Mouse (Mus musculus) NIH3T3 (cell line): ENCODE results near the gene Olfr1006.
A peak's percentile ranks its signal among the peaks of the same experiment; 100 is the strongest.
"Not testable (repeated sequence)": the region's sequence is repeated elsewhere in the genome, so short reads cannot be mapped to it uniquely, and the experiment has no call there.

Source experiments
- DNase-seq: peaks from one replicate; pipeline ENCODE4 v3.0.0-alpha.2; 2012; ENCODE audit warnings: low read depth

Gene Olfr1006

DNA sequence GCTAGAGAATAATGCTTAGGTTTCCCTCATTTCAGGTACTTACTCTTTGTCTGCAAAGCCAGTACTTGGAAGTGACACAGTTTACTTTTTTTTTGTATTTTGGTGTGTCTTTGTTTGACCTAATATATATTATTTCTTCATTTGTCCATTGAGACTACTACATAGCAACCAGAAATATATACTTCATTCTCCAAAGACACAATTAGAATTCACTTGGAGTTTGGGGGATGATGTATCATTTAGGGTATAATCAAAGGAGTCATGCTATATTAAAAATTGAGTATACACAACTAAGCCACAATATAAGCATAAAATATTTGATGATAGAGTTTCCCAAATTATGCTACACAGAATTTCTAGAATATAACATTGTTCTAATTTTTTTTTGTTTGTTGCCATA is at the start of gene Olfr1006:
Olfr1006 (minus strand) TSS at position 101 of the 400 bp plus-strand sequence.
- no peak for DNase-seq

DNA sequence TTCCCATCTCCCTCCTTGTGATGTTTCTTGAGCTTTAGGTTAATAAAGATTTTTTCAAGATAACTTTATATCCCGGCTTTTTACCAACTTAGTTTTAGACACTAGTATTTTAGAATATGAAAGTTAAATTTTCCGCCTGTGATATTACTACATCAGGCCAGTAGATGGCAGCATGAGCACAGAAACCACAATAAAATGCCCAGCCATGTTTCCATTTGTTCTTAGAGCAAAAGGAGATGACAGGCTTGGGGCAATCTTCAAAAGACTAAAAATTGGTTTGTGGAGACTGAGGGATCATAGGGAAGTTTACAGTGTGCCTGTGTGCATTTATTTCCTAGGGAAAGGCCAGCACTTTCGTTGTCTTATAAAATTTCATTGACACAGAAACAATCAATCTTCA is 47.2 kb upstream of the Olfr1006 start:
- DNase-seq = peak; percentile 57

DNA sequence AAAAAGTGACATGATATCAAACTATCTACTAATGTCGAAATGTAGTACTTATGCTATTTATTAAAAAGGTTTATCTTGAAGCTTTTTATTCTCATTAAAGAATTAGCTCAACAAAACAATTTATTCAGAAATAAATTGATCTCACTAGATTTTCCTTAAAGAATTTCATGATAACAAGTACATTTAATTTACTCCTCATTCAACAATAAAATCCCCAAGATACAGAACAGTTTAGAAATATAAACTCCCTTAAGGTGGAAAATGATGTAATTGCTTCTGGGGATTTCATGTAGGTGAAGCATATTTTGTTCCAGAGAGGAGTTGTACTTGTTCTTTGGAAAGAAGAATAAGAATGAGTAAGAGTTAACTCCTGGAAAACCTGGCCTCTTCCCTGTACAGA is 36.6 kb upstream of the Olfr1006 start, which contains the start of gene Olfr1009:
Olfr1009 (plus strand) TSS at position 301 of the 400 bp plus-strand sequence.
- no peak for DNase-seq

DNA sequence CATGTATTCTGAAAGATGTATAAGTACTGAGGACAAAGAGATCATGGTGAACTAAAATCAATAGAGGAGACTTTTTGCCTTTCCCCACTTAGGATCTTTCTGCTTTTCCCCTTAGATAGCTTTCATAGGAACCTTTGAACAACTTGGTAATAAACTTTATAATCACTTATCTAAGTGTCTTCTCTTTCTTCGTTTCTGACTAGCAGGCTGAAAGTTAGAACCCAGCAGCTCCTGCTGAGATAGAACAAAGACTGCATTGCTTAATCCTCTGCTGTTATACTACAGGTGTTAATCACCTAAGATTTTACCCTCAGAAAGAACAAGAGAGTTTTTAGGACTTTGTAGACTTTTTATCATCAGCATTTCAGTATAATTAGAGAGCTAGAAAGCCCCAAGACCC is 32.6 kb upstream of the Olfr1006 start:
- no peak for DNase-seq

DNA sequence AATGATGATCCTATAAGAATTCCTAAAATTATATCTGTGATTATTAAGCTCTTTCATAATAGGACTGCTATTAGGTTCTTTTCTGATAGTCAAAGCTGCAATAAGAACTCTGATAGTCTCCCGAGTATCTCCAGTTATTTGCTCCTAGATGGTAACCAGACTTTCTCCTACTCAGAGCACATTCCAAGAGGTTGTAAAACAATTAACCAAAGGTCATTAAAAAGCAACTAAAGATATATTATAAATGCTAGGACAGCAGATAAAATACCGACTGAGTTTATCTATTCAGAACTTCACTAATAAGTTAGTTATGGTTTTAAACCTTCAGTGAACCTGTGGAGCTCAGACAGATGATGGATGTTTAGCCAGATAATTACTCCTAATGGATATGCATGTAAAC is 32.1 kb upstream of the Olfr1006 start:
- not testable (repeated sequence) for DNase-seq

DNA sequence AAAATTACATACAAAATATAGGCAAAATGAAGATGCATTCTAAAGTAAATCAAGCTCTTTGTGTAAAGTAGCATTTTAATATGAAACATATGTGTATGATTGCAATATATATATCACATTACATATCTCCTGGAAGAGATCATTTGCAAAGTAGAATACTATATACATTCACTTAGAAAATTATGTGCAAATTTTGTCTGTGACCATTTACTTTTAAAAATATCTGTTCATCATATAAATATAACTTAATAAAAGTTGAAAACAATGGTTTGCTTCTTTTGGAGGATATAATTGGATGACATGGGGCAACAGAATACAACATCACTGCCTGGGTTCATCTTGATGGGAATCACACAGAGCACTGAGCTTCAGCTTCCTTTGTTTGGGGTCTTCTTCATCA is 10.6 kb upstream of the Olfr1006 start, which contains the start of gene Olfr1008:
Olfr1008 (plus strand) TSS at position 301 of the 400 bp plus-strand sequence.
- no peak for DNase-seq

DNA sequence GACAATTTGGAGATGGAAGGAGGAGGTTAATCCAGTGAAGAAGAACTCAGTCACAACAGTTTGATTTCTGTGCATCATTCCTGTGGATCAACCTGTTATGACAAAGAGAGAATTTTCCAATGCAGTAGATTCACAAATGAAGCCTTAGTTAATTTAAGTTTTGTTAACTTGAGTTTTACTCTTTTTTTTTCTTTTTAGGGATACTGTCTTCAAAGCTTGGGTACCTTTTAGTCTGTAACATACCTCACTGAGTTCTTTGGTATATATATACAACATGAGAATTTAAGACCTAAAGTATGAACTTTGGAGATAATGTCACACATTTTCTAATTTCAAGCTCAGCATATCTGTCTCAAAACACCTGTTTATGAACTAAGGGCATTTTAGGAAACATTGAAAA is 14.2 kb downstream of the Olfr1006 start, which contains the start of gene Olfr154:
Olfr154 (minus strand) TSS at position 101 of the 400 bp plus-strand sequence.
- DNase-seq = not testable (repeated sequence)

DNA sequence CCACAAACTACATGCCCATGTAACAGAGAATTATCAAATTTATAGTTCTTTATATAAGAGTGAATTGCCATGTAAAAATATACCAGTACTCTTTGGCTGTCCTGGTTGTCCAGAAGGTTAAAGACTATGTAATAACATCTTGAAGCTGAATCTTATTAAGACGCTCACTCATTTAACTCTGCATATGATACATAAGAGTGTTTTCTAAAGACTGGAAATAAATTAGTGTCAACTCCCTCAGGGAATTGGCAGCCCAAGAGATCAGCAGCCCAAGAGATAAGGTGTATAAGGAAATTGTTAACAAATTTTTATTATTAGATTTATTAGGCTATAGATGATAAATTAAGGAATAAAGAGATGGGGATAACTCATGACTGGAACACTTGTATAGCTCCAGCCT is 28.0 kb downstream of the Olfr1006 start, which contains the start of gene Olfr1002:
Olfr1002 (minus strand) TSS at position 101 of the 400 bp plus-strand sequence.
- DNase-seq = no peak
